Mouse (Mus musculus): ENCODE data around the gene Pcbd2. TPM values are rescaled to one million over a fixed set of nuclear protein-coding genes. Genes with fewer than 3 reads are reported as not detected.

The Pcbd2 gene
- polyA plus RNA-seq, 1 experiment = 57.4 TPM

DNA sequence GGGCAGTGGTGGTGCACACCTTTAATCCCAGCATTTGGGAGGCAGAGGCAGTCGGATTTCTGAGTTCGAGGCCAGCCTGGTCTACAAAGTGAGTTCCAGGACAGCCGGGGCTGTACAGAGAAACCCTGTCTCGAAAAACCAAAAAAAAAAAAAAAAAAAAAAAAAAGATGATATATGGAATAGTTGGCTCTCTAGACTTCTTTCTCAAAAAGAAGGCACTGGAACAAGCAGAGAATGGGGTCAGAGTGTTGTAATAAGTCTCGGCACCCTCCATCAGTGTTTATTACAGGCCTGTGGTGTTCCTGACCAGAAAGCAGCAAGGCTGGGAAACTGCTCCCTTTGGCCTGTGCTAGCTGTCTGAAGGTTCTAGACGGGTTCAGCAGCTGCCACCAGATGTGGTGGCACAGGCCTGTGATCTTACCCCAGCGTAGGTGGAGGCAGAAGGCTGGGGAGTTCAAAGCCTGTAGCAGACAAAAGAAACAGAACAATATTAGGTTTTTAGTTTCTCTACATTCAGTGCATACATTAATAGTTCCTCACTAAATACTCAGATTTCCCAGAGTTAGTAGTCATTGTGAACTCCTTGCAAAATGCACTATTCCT, 11.2 kb upstream of the Pcbd2 start:
- Histone ChIP-seq H3K79me2 (ENCODE audit: control insufficient read depth, insufficient read depth) (peaks cover 12% of the 10 kb centered on the region), H3K27me3 (ENCODE audit: control insufficient read depth, insufficient read depth, insufficient read length) (no peaks in the 10 kb centered on the region), H3K4me2 (ENCODE audit: low read depth) (peak overlapping the region; percentile 77), H3ac (ENCODE audit: control insufficient read depth, insufficient read length) (no peak overlapping the region), H3K36me3 (ENCODE audit: control insufficient read depth, insufficient read depth) (no peaks in the 10 kb centered on the region), H3K4me3 (peak overlapping the region; percentile 57)
- TF ChIP-seq USF1 (IDR thresholded peaks at IDR 0.05; ENCODE audit: low read depth) = no peak

DNA sequence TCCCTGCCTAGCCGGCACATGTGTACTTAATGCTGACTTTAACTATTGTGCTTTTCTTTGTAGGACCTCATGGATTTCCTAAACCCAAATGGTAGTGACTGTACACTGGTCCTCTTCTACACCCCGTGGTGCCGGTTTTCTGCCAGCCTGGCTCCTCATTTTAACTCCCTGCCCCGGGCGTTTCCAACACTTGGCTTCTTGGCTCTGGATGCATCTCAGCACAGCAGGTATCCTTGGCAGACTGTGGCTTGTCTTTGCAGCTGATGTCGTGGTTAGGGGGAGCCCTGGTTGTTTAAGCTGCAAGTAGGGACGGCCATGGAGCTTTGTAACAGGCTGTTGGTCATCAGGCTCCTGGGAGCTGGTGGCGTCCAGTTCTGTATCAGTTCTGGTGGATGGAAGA, 5.7 kb upstream of the Pcbd2 start:
- Histone ChIP-seq H3K36me3 (ENCODE audit: control insufficient read depth, insufficient read depth) (peaks cover 18% of the 10 kb centered on the region), H3K4me2 (ENCODE audit: low read depth) (no peak overlapping the region), H3ac (ENCODE audit: control insufficient read depth, insufficient read length) (no peak overlapping the region), H3K4me3 (no peak overlapping the region), H3K27me3 (ENCODE audit: control insufficient read depth, insufficient read depth, insufficient read length) (no peaks in the 10 kb centered on the region), H3K79me2 (ENCODE audit: control insufficient read depth, insufficient read depth) (peaks cover 6% of the 10 kb centered on the region)
- no peak for TF ChIP-seq REST (IDR thresholded peaks at IDR 0.05; ENCODE audit: insufficient read depth, insufficient read length)

DNA sequence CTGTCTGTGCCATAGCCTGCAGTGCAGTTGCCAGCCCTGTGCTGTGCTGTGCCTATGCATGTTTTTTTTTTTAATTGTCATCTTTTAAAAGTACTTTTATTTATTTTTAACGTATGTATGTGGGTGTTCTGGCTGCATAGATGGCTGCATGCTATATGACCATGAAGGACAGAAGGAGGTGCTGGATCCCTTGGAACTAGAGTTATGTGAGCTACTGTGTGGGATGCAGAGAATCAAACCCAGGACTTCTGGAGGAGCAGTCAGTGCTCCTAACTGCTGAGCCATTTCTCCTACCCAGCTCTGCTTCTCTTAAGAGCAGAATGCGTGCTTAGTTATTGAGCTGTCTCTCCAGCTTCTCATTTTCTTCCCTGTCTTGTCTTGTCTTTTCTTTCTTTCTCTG, 5.2 kb upstream of the Pcbd2 start:
- no peak for TF ChIP-seq MYOD1 (IDR thresholded peaks at IDR 0.05; ENCODE audit: control insufficient read depth in 1 of 3, insufficient read length in 2 of 3, low read depth in 2 of 3)
- no peak for TF ChIP-seq TCF3 (IDR thresholded peaks at IDR 0.05; ENCODE audit: insufficient read length, low read depth)
- TF ChIP-seq MAX (IDR thresholded peaks at IDR 0.05; ENCODE audit: low read depth) = no peak
- TF ChIP-seq POLR2AphosphoS2 (IDR thresholded peaks at IDR 0.05; ENCODE audit: insufficient read length, low read depth) = no peak
- no peak for TF ChIP-seq POLR2A (IDR thresholded peaks at IDR 0.05; ENCODE audit: insufficient read length, low read depth)
- H3K27me3 ChIP-seq (ENCODE audit: control insufficient read depth, insufficient read depth, insufficient read length) = no peaks in the 10 kb centered on the region
- peaks cover under 1% of the 10 kb centered on the region for H3K79me2 ChIP-seq (ENCODE audit: control insufficient read depth, insufficient read depth)
- H3K36me3 ChIP-seq (ENCODE audit: control insufficient read depth, insufficient read depth) = peaks cover 18% of the 10 kb centered on the region
- H3K4me2 ChIP-seq (ENCODE audit: low read depth) = no peak overlapping the region
- H3ac ChIP-seq (ENCODE audit: control insufficient read depth, insufficient read length) = no peak overlapping the region
- no peak overlapping the region for H3K4me3 ChIP-seq

DNA sequence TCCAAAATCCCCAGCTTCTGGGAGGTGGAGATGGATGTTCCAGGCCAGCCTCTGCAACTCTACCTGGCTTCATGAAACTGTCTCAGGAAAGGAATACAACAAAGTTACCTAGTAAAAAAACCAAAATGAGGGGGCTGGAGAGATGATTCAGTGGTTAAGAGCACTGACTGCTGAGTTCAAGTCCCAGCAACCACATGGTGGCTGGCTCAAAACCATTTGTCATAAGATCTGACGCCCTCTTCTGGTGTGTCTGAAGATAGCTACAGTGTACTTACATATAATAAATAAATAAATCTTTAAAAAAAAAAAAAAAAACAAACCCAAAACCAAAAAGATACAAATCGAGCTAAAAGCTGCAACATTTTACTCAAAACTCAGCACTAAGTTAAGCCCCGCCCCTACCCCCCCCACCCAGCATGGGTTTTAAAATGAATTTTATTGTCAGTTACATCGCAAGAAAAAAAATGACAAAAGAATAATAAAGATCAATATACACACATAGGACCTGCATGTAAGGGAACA, 509 bp upstream of the Pcbd2 start:
- peak overlapping the region; percentile 63 for H3ac ChIP-seq (ENCODE audit: control insufficient read depth, insufficient read length)
- peak overlapping the region; percentile 73 for H3K4me3 ChIP-seq
- TF ChIP-seq USF1 (IDR thresholded peaks at IDR 0.05; ENCODE audit: low read depth) (no peak), POLR2A (IDR thresholded peaks at IDR 0.05; ENCODE audit: insufficient read length, low read depth) (no peak), MYOD1 (IDR thresholded peaks at IDR 0.05; ENCODE audit: control insufficient read depth in 1 of 3, insufficient read length in 2 of 3, low read depth in 2 of 3) (no peak), CEBPB (IDR thresholded peaks at IDR 0.05; ENCODE audit: insufficient read depth, poor library complexity, severe bottlenecking) (no peak), TCF3 (IDR thresholded peaks at IDR 0.05; ENCODE audit: insufficient read length, low read depth) (no peak)
- peak overlapping the region; percentile 91 for H3K4me2 ChIP-seq (ENCODE audit: low read depth)
- H3K36me3 ChIP-seq (ENCODE audit: control insufficient read depth, insufficient read depth) = peaks cover 18% of the 10 kb centered on the region
- H3K79me2 ChIP-seq (ENCODE audit: control insufficient read depth, insufficient read depth) = no peaks in the 10 kb centered on the region
- no peaks in the 10 kb centered on the region for H3K27me3 ChIP-seq (ENCODE audit: control insufficient read depth, insufficient read depth, insufficient read length)

DNA sequence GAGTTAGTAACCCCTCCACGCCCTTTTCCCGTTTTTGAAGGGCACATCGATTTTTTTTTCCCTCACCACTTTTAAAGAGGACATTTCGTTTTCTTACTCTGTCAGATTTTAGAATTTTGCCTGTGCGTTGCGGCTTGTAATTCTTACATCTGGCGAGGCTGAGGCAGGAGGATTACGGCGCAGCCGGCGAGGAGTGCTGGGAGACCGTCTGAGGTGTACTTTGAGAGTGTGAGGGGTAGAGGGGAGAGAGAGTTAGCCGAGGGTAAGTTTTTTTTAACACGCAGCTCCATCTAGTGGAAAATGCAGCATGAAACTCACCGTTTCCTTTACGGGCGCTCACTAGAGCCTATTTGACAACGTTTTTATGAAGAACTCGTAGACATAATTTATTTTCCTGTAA, 671 bp downstream of the Pcbd2 start:
- H3K4me3 ChIP-seq = peak overlapping the region; percentile 73

DNA sequence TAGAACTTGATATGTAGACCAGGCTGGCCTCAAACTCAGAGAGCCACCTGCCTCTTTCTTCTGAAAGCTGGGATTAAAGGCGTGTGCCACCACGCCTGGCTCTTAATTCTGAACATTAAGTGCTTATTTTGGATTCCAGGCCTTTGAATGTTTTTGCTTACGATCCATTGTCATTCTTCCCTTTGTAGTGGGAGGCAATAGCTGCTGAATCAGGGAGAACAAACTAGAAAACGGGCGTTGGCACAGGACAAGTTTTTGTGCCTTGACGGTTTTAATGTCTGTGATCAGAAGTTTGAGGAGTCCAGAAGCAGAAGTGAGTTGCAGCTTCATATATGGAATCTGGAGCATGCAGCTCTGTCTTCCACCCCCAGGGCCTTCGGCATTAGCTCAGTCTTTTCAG, 3.5 kb downstream of the Pcbd2 start:
- Histone ChIP-seq H3ac (ENCODE audit: control insufficient read depth, insufficient read length) (no peak overlapping the region), H3K79me2 (ENCODE audit: control insufficient read depth, insufficient read depth) (no peaks in the 10 kb centered on the region), H3K27me3 (ENCODE audit: control insufficient read depth, insufficient read depth, insufficient read length) (no peaks in the 10 kb centered on the region), H3K4me2 (ENCODE audit: low read depth) (no peak overlapping the region), H3K36me3 (ENCODE audit: control insufficient read depth, insufficient read depth) (peaks cover 7% of the 10 kb centered on the region), H3K4me3 (no peak overlapping the region)
- TF ChIP-seq TCF12 (IDR thresholded peaks at IDR 0.05; ENCODE audit: insufficient read depth, poor library complexity, severe bottlenecking) (no peak), CEBPB (IDR thresholded peaks at IDR 0.05; ENCODE audit: insufficient read depth, poor library complexity, severe bottlenecking) (no peak), POLR2A (IDR thresholded peaks at IDR 0.05; ENCODE audit: insufficient read length, low read depth) (no peak), MYOD1 (IDR thresholded peaks at IDR 0.05; ENCODE audit: control insufficient read depth in 1 of 3, insufficient read length in 2 of 3, low read depth in 2 of 3) (no peak), POLR2AphosphoS2 (IDR thresholded peaks at IDR 0.05; ENCODE audit: insufficient read length, low read depth) (no peak)

More for the DNA sequence above, 671 bp downstream of the Pcbd2 start:
- Histone ChIP-seq H3K36me3 (ENCODE audit: control insufficient read depth, insufficient read depth) (peaks cover 13% of the 10 kb centered on the region), H3K4me2 (ENCODE audit: low read depth) (peak overlapping the region; percentile 91), H3K27me3 (ENCODE audit: control insufficient read depth, insufficient read depth, insufficient read length) (no peaks in the 10 kb centered on the region), H3K79me2 (ENCODE audit: control insufficient read depth, insufficient read depth) (no peaks in the 10 kb centered on the region), H3ac (ENCODE audit: control insufficient read depth, insufficient read length) (peak overlapping the region; percentile 63)
- TF ChIP-seq USF1 (IDR thresholded peaks at IDR 0.05; ENCODE audit: low read depth) (no peak), POLR2A (IDR thresholded peaks at IDR 0.05; ENCODE audit: insufficient read length, low read depth) (peak; percentile 38)

DNA sequence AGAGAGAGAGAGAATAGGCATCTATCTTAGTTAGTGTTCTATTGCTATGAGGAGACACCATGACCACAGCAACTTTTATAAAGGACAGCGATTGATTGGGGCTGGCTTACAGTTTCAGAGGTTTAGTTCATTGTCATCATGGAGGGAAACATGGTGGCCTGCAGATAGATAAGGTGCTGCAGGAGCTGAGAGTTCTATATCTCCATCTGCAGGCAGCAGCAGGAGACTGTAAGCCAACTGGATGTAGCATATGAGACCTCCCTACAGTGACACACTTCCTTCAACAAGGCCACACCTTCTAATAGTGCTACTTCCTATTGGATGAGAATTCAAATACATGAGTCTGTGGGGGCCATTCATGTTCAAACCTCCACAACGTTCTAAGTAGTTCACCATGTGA, 5.0 kb downstream of the Pcbd2 start:
- Histone ChIP-seq H3K36me3 (ENCODE audit: control insufficient read depth, insufficient read depth) (no peaks in the 10 kb centered on the region), H3K27me3 (ENCODE audit: control insufficient read depth, insufficient read depth, insufficient read length) (no peaks in the 10 kb centered on the region), H3ac (ENCODE audit: control insufficient read depth, insufficient read length) (no peak overlapping the region), H3K79me2 (ENCODE audit: control insufficient read depth, insufficient read depth) (no peaks in the 10 kb centered on the region), H3K4me3 (no peak overlapping the region), H3K4me2 (ENCODE audit: low read depth) (no peak overlapping the region)
- TF ChIP-seq MAX (IDR thresholded peaks at IDR 0.05; ENCODE audit: low read depth) (no peak), TCF12 (IDR thresholded peaks at IDR 0.05; ENCODE audit: insufficient read depth, poor library complexity, severe bottlenecking) (no peak), E2F4 (IDR thresholded peaks at IDR 0.05; ENCODE audit: insufficient read depth) (no peak), MYOG (IDR thresholded peaks at IDR 0.05; ENCODE audit: control insufficient read depth in 1 of 3, insufficient read depth in 1 of 3, insufficient read length in 2 of 3, low read depth in 2 of 3) (no peak), USF1 (IDR thresholded peaks at IDR 0.05; ENCODE audit: low read depth) (no peak), MYOD1 (IDR thresholded peaks at IDR 0.05; ENCODE audit: control insufficient read depth in 1 of 3, insufficient read length in 2 of 3, low read depth in 2 of 3) (no peak), SRF (IDR thresholded peaks at IDR 0.05; ENCODE audit: control insufficient read depth, insufficient read length, low read depth) (no peak), POLR2AphosphoS2 (IDR thresholded peaks at IDR 0.05; ENCODE audit: insufficient read length, low read depth) (no peak), REST (IDR thresholded peaks at IDR 0.05; ENCODE audit: insufficient read depth, insufficient read length) (no peak), POLR2A (IDR thresholded peaks at IDR 0.05; ENCODE audit: insufficient read length, low read depth) (no peak), CEBPB (IDR thresholded peaks at IDR 0.05; ENCODE audit: insufficient read depth, poor library complexity, severe bottlenecking) (no peak), TCF3 (IDR thresholded peaks at IDR 0.05; ENCODE audit: insufficient read length, low read depth) (no peak)
